Comparison of ENCODE assay signal across 7 mouse cellular contexts in the genomic region with DNA sequence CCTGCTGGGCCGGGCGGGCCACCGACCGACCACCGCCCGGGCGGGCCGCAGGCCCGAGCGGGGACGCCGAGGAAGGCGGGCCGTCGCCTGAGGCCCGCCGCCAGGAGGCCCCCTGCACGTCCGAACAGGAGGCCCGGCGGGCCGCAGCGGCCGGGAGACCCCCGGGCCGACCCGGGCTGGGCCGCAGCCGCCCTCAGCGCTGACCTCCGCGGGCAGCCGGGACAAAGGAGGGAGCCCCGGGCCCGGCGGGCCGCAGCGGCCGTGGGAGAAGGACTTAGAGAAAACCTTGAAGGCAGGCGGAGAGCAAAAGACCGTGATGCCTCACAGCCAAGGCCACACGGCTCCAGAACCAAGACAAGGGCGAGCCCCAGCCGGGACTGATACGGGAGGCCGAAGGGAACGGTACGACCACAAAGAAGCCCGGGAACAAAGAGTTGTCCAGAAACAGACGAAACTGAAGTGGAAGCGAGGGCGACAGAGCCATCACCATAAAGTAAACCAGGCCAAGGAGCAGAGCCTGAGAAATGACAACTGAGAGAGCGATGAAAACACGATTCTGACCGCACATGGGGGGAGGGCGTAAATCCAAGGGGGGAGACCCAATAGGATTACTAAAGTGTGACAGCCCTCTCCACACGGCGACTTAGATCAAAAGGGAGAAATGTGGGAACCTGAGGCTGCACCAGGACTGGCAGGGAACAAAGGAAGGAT. TPM values are rescaled to one million over a fixed set of nuclear protein-coding genes. Genes with fewer than 3 reads are reported as not detected.
A peak's percentile ranks its signal among the peaks of the same experiment; 100 is the strongest.
DNase-seq lines count a peak whose midpoint lies in the region; ATAC-seq and TF ChIP-seq lines count a peak whose summit lies in the region.

No protein-coding gene starts in this region.

- DNase-seq in ES-E14 (ENCODE audit: low read depth, low spot score), result no peak
- DNase-seq in liver, adult 2 months (ENCODE audit: extremely low read depth, low read depth, low spot score), result no peak
- peak; percentile 84 for DNase-seq in neural tube, embryonic 10.5 days (ENCODE audit: extremely low spot score, low spot score)
- DNase-seq in natural killer cell, adult 2 months (ENCODE audit: low spot score in 2 of 2), result no peak

- no peak; the same call in 1 of the 2 replicates for ATAC-seq in embryonic facial prominence, embryonic 13.5 days (ENCODE audit: insufficient number of reproducible peaks, insufficient read depth, low FRiP score, low TSS enrichment, low read depth)
- peak; percentile 43 for ATAC-seq in hindbrain, embryonic 12.5 days (ENCODE audit: low FRiP score)

- H3K36me3 ChIP-seq in C2C12 (ENCODE audit: control insufficient read depth, insufficient read depth) (no peaks in the 10 kb centered on the region), ES-E14 (ENCODE audit: control insufficient read depth, insufficient read depth, low read length, poor library complexity, severe bottlenecking) (no peaks in the 10 kb centered on the region)
- no peaks in the 10 kb centered on the region for H3K36me3 ChIP-seq in embryonic facial prominence, embryonic 13.5 days
- H3K36me3 ChIP-seq in hindbrain, embryonic 12.5 days, result no peaks in the 10 kb centered on the region
- H3K36me3 ChIP-seq in liver, adult 2 months (ENCODE audit: control insufficient read depth, insufficient read depth, low read length), result no peaks in the 10 kb centered on the region

- WGBS in embryonic facial prominence, embryonic 13.5 days, result under 1% methylated on average over 58 of the region's 58 CpGs
- under 1% methylated on average over 31 of the region's 58 CpGs for WGBS in hindbrain, embryonic 12.5 days
- 4% methylated on average over 56 of the region's 58 CpGs for WGBS in liver, adult 2 months

- H3K4me2 ChIP-seq in embryonic facial prominence, embryonic 13.5 days, result peak overlapping the region; percentile 82
- peak overlapping the region; percentile 74 for H3K4me2 ChIP-seq in hindbrain, embryonic 12.5 days (replicated peaks)

- peaks cover 43% of the 10 kb centered on the region for H3K79me2 ChIP-seq in C2C12 (ENCODE audit: control insufficient read depth, insufficient read depth)
- H3K79me2 ChIP-seq in liver, adult 2 months (ENCODE audit: control insufficient read depth, insufficient read depth, low read length), result peaks cover 13% of the 10 kb centered on the region

- peaks cover 19% of the 10 kb centered on the region for H3K79me3 ChIP-seq in C2C12 (ENCODE audit: low read depth)

- H3K4me1 ChIP-seq in ES-E14 (ENCODE audit: control insufficient read depth in 2 of 2, insufficient read depth in 2 of 2, low read length in 2 of 2, poor library complexity in 1 of 2), result peaks cover 15 to 23% of the 10 kb centered on the region in 2 experiments
- H3K4me1 ChIP-seq in embryonic facial prominence, embryonic 13.5 days, result peaks cover 44% of the 10 kb centered on the region
- peaks cover 47% of the 10 kb centered on the region for H3K4me1 ChIP-seq in hindbrain, embryonic 12.5 days
- H3K4me1 ChIP-seq in liver, adult 2 months (ENCODE audit: control insufficient read depth, insufficient read depth, low read length), result peaks cover 10% of the 10 kb centered on the region

- TF ChIP-seq POLR2A in liver, adult 2 months (IDR thresholded peaks at IDR 0.05; ENCODE audit: extremely low read depth, insufficient read depth, low read length), result no peak

- peak overlapping the region; percentile 91 for H3ac ChIP-seq in C2C12 (ENCODE audit: control insufficient read depth, insufficient read length, low read depth)

- no peaks in the 10 kb centered on the region for H3K9me3 ChIP-seq in ES-E14 (ENCODE audit: control insufficient read depth, insufficient read depth, low read depth, low read length)
- no peaks in the 10 kb centered on the region for H3K9me3 ChIP-seq in embryonic facial prominence, embryonic 13.5 days
- H3K9me3 ChIP-seq in hindbrain, embryonic 12.5 days (replicated peaks), result no peaks in the 10 kb centered on the region

- H3K27me3 ChIP-seq in C2C12 (ENCODE audit: control insufficient read depth, insufficient read depth, insufficient read length), result no peaks in the 10 kb centered on the region
- no peaks in the 10 kb centered on the region for H3K27me3 ChIP-seq in embryonic facial prominence, embryonic 13.5 days
- no peaks in the 10 kb centered on the region for H3K27me3 ChIP-seq in hindbrain, embryonic 12.5 days
- H3K27me3 ChIP-seq in liver, adult 2 months (ENCODE audit: control insufficient read depth, insufficient read depth, low read length), result no peaks in the 10 kb centered on the region

- H3K4me3 ChIP-seq in C2C12 (ENCODE audit: insufficient read depth, poor library complexity, severe bottlenecking) (peak overlapping the region; percentile 57), ES-E14 (ENCODE audit: insufficient read depth in 1 of 2, low read depth in 1 of 2, low read length in 2 of 2, poor library complexity in 1 of 2, severe bottlenecking in 1 of 2) (peak overlapping the region; percentile 76 to 86)
- H3K4me3 ChIP-seq in embryonic facial prominence, embryonic 13.5 days, result peak overlapping the region; percentile 89
- peak overlapping the region; percentile 93 for H3K4me3 ChIP-seq in hindbrain, embryonic 12.5 days
- peak overlapping the region; percentile 95 for H3K4me3 ChIP-seq in liver, adult 2 months (ENCODE audit: insufficient read depth, low read depth, low read length)

- in situ Hi-C loops in ES-E14 (cut with MboI; ENCODE audit: low sequenced_read_pairs in 2 of 2, unreplicated experiment in 2 of 2), result no loop called here

- no peak for TF ChIP-seq CTCF in C2C12 (IDR thresholded peaks at IDR 0.05; ENCODE audit: control insufficient read depth, insufficient read depth, insufficient read length)
- TF ChIP-seq CTCF in liver, adult 2 months (IDR thresholded peaks at IDR 0.05; ENCODE audit: low read depth, low read length), result no peak

- H3K27ac ChIP-seq in ES-E14 (ENCODE audit: insufficient read depth, low read depth, low read length, poor library complexity, severe bottlenecking), result peak overlapping the region; percentile 94
- H3K27ac ChIP-seq in embryonic facial prominence, embryonic 13.5 days, result peak overlapping the region; percentile 99
- peak overlapping the region; percentile 100 for H3K27ac ChIP-seq in hindbrain, embryonic 12.5 days
- H3K27ac ChIP-seq in liver, adult 2 months (replicated peaks; ENCODE audit: insufficient read depth, low read depth, low read length), result peak overlapping the region; percentile 51

- peak overlapping the region; percentile 82 for H3K9ac ChIP-seq in ES-E14 (ENCODE audit: insufficient read depth, low read depth, low read length, poor library complexity, severe bottlenecking)
- peak overlapping the region; percentile 97 for H3K9ac ChIP-seq in embryonic facial prominence, embryonic 13.5 days
- H3K9ac ChIP-seq in hindbrain, embryonic 12.5 days, result peak overlapping the region; percentile 99
- peak overlapping the region; percentile 100 for H3K9ac ChIP-seq in liver, adult 2 months (ENCODE audit: low read depth, low read length)

TF ChIP-seq in C2C12, 6 proteins besides CTCF, POLR2A, EP300 and RAD21:
- no peak for TF ChIP-seq MYOG (IDR thresholded peaks at IDR 0.05; ENCODE audit: control insufficient read depth, extremely low read depth, insufficient read length)
- no peak for TF ChIP-seq MYOD1 (IDR thresholded peaks at IDR 0.05; ENCODE audit: control insufficient read depth, insufficient read length, low read depth)
- TF ChIP-seq MAX (IDR thresholded peaks at IDR 0.05), result no peak
- no peak for TF ChIP-seq CEBPB (IDR thresholded peaks at IDR 0.05; ENCODE audit: low read depth)
- no peak for TF ChIP-seq FOSL1 (IDR thresholded peaks at IDR 0.05; ENCODE audit: insufficient read depth, low read length, poor library complexity, severe bottlenecking)
- no peak for TF ChIP-seq USF1 (IDR thresholded peaks at IDR 0.05; ENCODE audit: low read depth)

TF ChIP-seq in ES-E14, 5 proteins besides CTCF, POLR2A, EP300 and RAD21:
- TF ChIP-seq ZC3H11A (IDR thresholded peaks at IDR 0.05; ENCODE audit: borderline replicate concordance, low read depth, low read length) (no peak), HCFC1 (IDR thresholded peaks at IDR 0.05; ENCODE audit: borderline replicate concordance, insufficient read depth, low read length) (no peak), ZNF384 (IDR thresholded peaks at IDR 0.05; ENCODE audit: low read depth, low read length) (no peak), CHD2 (IDR thresholded peaks at IDR 0.05; ENCODE audit: low read depth, low read length) (no peak), MAFK (IDR thresholded peaks at IDR 0.05; ENCODE audit: insufficient read depth, low read depth, low read length) (no peak)

RNA-seq across cellular contexts. Expression of gene Macf1, which starts 19.1 kb away (rescaled TPM):
- 60.4 TPM for polyA plus RNA-seq in C2C12 (2012; fragmentation: generic; extraction: Trizol)
- total RNA-seq in ES-E14 (2012; rRNA removed), result 277 and 354 TPM in 2 replicates
- 46.3 and 47.0 TPM in 2 replicates for polyA plus RNA-seq in embryonic facial prominence, embryonic 13.5 days (2015; fragmentation: Nextera tagmentation; extraction: Ambion mirVana)
- 75.1 and 80.2 TPM in 2 replicates for polyA plus RNA-seq in hindbrain, embryonic 12.5 days (2016; fragmentation: Nextera tagmentation; extraction: Ambion mirVana)
- total RNA-seq in liver, adult 2 months (2014; rRNA removed), result 66.4 and 70.7 TPM in 2 replicates
- polyA plus RNA-seq in liver, adult 2 months (2012; rRNA removed), result 14.0 and 16.6 TPM in 2 replicates

RNA-seq across cellular contexts. Expression of gene Ndufs5, which starts 52.9 kb away (rescaled TPM):
- polyA plus RNA-seq in C2C12 (2012; fragmentation: generic; extraction: Trizol), result 322 TPM
- 72.8 and 92.9 TPM in 2 replicates for total RNA-seq in ES-E14 (2012; rRNA removed)
- polyA plus RNA-seq in embryonic facial prominence, embryonic 13.5 days (2015; fragmentation: Nextera tagmentation; extraction: Ambion mirVana), result 324 and 340 TPM in 2 replicates
- 324 and 347 TPM in 2 replicates for polyA plus RNA-seq in hindbrain, embryonic 12.5 days (2016; fragmentation: Nextera tagmentation; extraction: Ambion mirVana)
- total RNA-seq in liver, adult 2 months (2014; rRNA removed), result 135 and 170 TPM in 2 replicates
- polyA plus RNA-seq in liver, adult 2 months (2012; rRNA removed), result 41.1 and 84.0 TPM in 2 replicates
